Mouse (Mus musculus): ENCODE data around the gene Gsk3a. TPM values are rescaled to one million over a fixed set of nuclear protein-coding genes. Genes with fewer than 3 reads are reported as not detected.

Gsk3a gene
- polyA plus RNA-seq, 1 experiment from 2014 or later: 15.9 TPM

Small RNA genes lying within 50 kb of the gene (microRNA-seq; reads per million reads assigned to microRNA genes)
- not detected for gene Mir7048

Other genes with a start within 250 kb of the Gsk3a start
- gene Atp1a3, start 231.9 kb downstream of the Gsk3a start, polyA plus RNA-seq (2016; fragmentation: Nextera tagmentation; extraction: Ambion mirVana): 3.8 and 7.4 TPM in 2 replicates
- gene Grik5, start 165.5 kb downstream of the Gsk3a start, polyA plus RNA-seq (2016; fragmentation: Nextera tagmentation; extraction: Ambion mirVana): 12.4 and 13.1 TPM in 2 replicates
- 38.8 and 41.5 TPM in 2 replicates for gene Zfp574, start 165.3 kb downstream of the Gsk3a start, polyA plus RNA-seq (2016; fragmentation: Nextera tagmentation; extraction: Ambion mirVana)
- 2.3 and 3.2 TPM in 2 replicates for gene Pou2f2, start 58.1 kb downstream of the Gsk3a start, polyA plus RNA-seq (2016; fragmentation: Nextera tagmentation; extraction: Ambion mirVana)
- 13.7 and 14.9 TPM in 2 replicates for gene Dedd2, start 17.2 kb downstream of the Gsk3a start, polyA plus RNA-seq (2016; fragmentation: Nextera tagmentation; extraction: Ambion mirVana)
- gene Zfp526, start 16.4 kb downstream of the Gsk3a start, polyA plus RNA-seq (2016; fragmentation: Nextera tagmentation; extraction: Ambion mirVana): 2.9 and 3.0 TPM in 2 replicates
- 20.0 and 20.8 TPM in 2 replicates for gene Erf, start 12.9 kb upstream of the Gsk3a start, polyA plus RNA-seq (2016; fragmentation: Nextera tagmentation; extraction: Ambion mirVana)
- 45.7 and 47.0 TPM in 2 replicates for gene Cic, start 29.9 kb upstream of the Gsk3a start, polyA plus RNA-seq (2016; fragmentation: Nextera tagmentation; extraction: Ambion mirVana)
- 317 and 337 TPM in 2 replicates for gene Pafah1b3, start 60.1 kb upstream of the Gsk3a start, polyA plus RNA-seq (2016; fragmentation: Nextera tagmentation; extraction: Ambion mirVana)
- 1.0 and 1.9 TPM in 2 replicates for gene Prr19, start 63.6 kb upstream of the Gsk3a start, polyA plus RNA-seq (2016; fragmentation: Nextera tagmentation; extraction: Ambion mirVana)
- 2.7 and 4.0 TPM in 2 replicates for gene Tmem145, start 68.3 kb upstream of the Gsk3a start, polyA plus RNA-seq (2016; fragmentation: Nextera tagmentation; extraction: Ambion mirVana)
- gene Megf8, start 79.3 kb upstream of the Gsk3a start, polyA plus RNA-seq (2016; fragmentation: Nextera tagmentation; extraction: Ambion mirVana): 22.4 and 24.3 TPM in 2 replicates
- 0.86 TPM in 1 of 2 replicates, not detected in the other for gene Cnfn, start 131.9 kb upstream of the Gsk3a start, polyA plus RNA-seq (2016; fragmentation: Nextera tagmentation; extraction: Ambion mirVana)
- 10.9 and 11.9 TPM in 2 replicates for gene Lipe, start 160.9 kb upstream of the Gsk3a start, polyA plus RNA-seq (2016; fragmentation: Nextera tagmentation; extraction: Ambion mirVana)
- 0.59 and 1.1 TPM in 2 replicates for gene Cxcl17, start 175.0 kb upstream of the Gsk3a start, polyA plus RNA-seq (2016; fragmentation: Nextera tagmentation; extraction: Ambion mirVana)
- 0.94 and 1.1 TPM in 2 replicates for gene Ceacam1, start 239.8 kb upstream of the Gsk3a start, polyA plus RNA-seq (2016; fragmentation: Nextera tagmentation; extraction: Ambion mirVana)